Mouse (Mus musculus): ENCODE results near the gene Trim7. TPM values are rescaled to one million over a fixed set of nuclear protein-coding genes. Genes with fewer than 3 reads are reported as not detected.
A peak's percentile ranks its signal among the peaks of the same experiment; 100 is the strongest.
"Not testable (repeated sequence)": the region's sequence is repeated elsewhere in the genome, so short reads cannot be mapped to it uniquely, and the experiment has no call there.

Gene Trim7
- polyA plus RNA-seq (2012; rRNA removed), result 80.3 and 98.8 TPM in 2 replicates

DNA sequence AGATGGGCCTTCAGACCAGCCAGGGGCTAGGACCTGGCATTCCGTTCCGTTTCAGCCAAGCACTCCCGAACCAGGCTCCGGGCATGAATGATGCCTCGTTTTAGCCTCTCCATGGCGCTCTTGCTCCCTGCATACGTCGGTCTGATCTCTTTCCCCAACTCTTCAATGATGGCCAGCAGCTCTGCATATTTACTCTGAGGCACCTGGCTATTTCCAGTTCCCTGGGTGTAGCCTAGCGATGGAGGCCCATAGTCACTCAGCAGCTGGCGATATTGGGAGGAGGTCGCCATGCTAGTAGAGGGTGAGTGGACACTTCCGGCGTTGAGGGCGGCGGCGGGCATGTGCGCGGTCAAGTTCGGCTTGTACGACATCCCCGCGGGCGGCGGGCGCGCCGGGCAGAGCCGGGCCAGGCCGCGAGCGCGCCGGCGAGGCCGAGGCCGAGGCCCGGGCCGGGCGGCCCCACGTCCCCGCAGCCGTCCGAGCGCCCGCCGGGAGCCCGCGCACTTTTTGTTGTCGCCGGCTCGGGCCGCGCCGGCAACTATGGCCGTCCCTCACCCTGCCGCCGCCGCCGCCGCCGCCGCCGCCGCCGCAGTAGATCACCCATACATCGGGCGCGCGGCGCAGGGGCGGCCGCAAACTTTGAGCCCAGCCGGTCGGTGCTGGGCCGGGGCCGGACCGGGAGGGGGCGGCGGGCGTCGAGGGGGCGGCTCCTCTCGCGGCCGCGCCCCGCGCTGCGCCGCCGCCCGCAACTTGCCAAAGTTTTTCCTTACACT lies at the start of gene Trim7, which contains the start of gene Gm12184:
TSS of gene Trim7 (plus strand) at position 162 of the 773 bp plus-strand sequence.
TSS of gene Gm12184 (minus strand) at position 677 of the 773 bp plus-strand sequence.
- DNase-seq, result peak; percentile 51
- H3K27ac ChIP-seq (ENCODE audit: insufficient read depth, low read depth, low read length), result peak within 1 kb of the TSS; percentile 61; the same call in 1 of the 2 replicates
- not testable (repeated sequence) for H3K4me1 ChIP-seq (ENCODE audit: control insufficient read depth, insufficient read depth, low read length)

DNA sequence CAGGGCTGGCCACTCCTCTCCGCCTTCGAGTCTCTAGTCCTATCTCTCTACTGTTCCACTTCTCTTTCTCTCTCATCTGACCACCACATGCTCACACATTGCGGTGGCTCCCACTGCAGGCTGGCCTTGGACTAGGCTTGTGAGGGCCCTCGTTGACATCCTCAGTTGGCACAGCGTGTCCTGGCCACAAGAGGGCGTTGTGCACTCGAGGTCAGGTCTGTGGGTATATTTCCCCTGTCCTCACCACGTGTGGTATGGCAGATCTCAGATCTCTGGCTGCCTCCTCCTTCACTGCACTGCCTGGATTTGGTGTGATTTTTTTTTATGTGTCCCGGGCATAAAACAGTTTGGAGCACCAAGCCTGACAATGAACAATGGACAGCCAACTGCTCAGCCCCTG lies 49.3 kb upstream of the Trim7 start:
- H3K27ac ChIP-seq (ENCODE audit: insufficient read depth, low read depth, low read length), result no peak overlapping the region
- H3K4me3 ChIP-seq (ENCODE audit: insufficient read depth, low read depth, low read length), result no peak overlapping the region
- WGBS, result 53% methylated on average over 9 of the region's 9 CpGs
- no peaks in the 10 kb centered on the region for H3K27me3 ChIP-seq (replicated peaks; ENCODE audit: control insufficient read depth, insufficient read depth, low read length)
- H3K4me1 ChIP-seq (ENCODE audit: control insufficient read depth, insufficient read depth, low read length), result no peaks in the 10 kb centered on the region
- TF ChIP-seq CTCF (conservative IDR thresholded peaks at IDR 0.05; ENCODE audit: insufficient read depth, insufficient read length, low read depth, low read length), result peak; percentile 32; the same call in 1 of the 2 replicates
- no peak for TF ChIP-seq POLR2A (IDR thresholded peaks at IDR 0.05; ENCODE audit: low read depth, low read length)
- DNase-seq, result no peak
- no peaks in the 10 kb centered on the region for H3K36me3 ChIP-seq (ENCODE audit: control insufficient read depth, insufficient read depth, low read length)

More for the DNA sequence above, at the start of gene Trim7, which contains the start of gene Gm12184:
- WGBS, result 7% methylated on average over 59 of the region's 92 CpGs
- H3K36me3 ChIP-seq (ENCODE audit: control insufficient read depth, insufficient read depth, low read length); H3K27me3 ChIP-seq (replicated peaks; ENCODE audit: control insufficient read depth, insufficient read depth, low read length): not testable (repeated sequence)
- H3K4me3 ChIP-seq (ENCODE audit: insufficient read depth, low read depth, low read length), result peak within 1 kb of the TSS; percentile 53

DNA sequence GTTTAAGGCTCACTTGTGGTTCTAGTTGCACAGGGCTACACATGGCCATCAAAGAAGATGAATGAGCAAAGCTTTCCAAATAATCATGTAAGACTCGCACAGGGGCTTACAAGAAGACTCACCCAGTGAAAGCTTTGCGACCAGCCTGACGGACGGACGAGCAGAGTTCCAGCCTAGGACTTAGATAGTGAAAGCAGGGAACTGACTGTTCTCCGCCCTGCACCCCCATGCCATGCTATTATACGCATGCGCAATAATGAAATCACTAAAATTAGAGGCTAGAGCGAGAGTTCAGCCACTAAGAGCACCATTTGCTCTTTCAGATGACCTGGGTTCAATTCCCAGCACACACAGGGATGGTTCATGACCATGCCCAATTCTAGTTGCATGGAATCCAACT lies 48.6 kb upstream of the Trim7 start:
- H3K4me1 ChIP-seq (ENCODE audit: control insufficient read depth, insufficient read depth, low read length), result no peaks in the 10 kb centered on the region
- DNase-seq, result no peak
- no peaks in the 10 kb centered on the region for H3K36me3 ChIP-seq (ENCODE audit: control insufficient read depth, insufficient read depth, low read length)
- TF ChIP-seq POLR2A (IDR thresholded peaks at IDR 0.05; ENCODE audit: low read depth, low read length), result no peak
- no peak for TF ChIP-seq CTCF (conservative IDR thresholded peaks at IDR 0.05; ENCODE audit: insufficient read depth, insufficient read length, low read depth, low read length)
- 88% methylated on average over 9 of the region's 9 CpGs for whole genome bisulfite sequencing
- no peak overlapping the region for H3K4me3 ChIP-seq (ENCODE audit: insufficient read depth, low read depth, low read length)
- H3K27ac ChIP-seq (ENCODE audit: insufficient read depth, low read depth, low read length), result no peak overlapping the region
- no peaks in the 10 kb centered on the region for H3K27me3 ChIP-seq (replicated peaks; ENCODE audit: control insufficient read depth, insufficient read depth, low read length)

DNA sequence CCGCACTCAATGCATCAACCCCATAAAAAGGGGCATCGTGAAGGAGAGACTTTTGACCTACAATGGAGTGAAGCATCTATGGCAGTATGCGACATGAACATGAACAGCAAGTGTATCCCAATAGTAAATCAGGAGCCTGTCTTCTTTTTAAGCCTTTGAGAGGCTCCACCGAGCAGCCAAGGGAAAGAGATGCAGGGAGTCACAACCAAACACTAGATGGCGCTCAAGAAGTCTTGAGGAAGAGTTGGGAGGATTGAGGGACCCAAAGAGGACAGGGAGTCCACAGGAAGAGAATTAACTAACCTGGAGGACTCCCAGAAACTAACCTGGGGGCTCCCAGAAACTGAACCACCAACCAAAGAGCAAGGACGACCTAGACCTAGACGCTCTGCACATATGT lies 46.5 kb upstream of the Trim7 start:
- Histone ChIP-seq H3K27me3 (replicated peaks; ENCODE audit: control insufficient read depth, insufficient read depth, low read length) (no peaks in the 10 kb centered on the region), H3K36me3 (ENCODE audit: control insufficient read depth, insufficient read depth, low read length) (no peaks in the 10 kb centered on the region), H3K4me3 (ENCODE audit: insufficient read depth, low read depth, low read length) (no peak overlapping the region), H3K27ac (ENCODE audit: insufficient read depth, low read depth, low read length) (no peak overlapping the region), H3K4me1 (ENCODE audit: control insufficient read depth, insufficient read depth, low read length) (no peaks in the 10 kb centered on the region)
- TF ChIP-seq POLR2A (IDR thresholded peaks at IDR 0.05; ENCODE audit: low read depth, low read length), result no peak
- peak; percentile 59 for TF ChIP-seq CTCF (conservative IDR thresholded peaks at IDR 0.05; ENCODE audit: insufficient read depth, insufficient read length, low read depth, low read length)
- DNase-seq, result peak; percentile 40
- 45% methylated on average over 7 of the region's 7 CpGs for WGBS

DNA sequence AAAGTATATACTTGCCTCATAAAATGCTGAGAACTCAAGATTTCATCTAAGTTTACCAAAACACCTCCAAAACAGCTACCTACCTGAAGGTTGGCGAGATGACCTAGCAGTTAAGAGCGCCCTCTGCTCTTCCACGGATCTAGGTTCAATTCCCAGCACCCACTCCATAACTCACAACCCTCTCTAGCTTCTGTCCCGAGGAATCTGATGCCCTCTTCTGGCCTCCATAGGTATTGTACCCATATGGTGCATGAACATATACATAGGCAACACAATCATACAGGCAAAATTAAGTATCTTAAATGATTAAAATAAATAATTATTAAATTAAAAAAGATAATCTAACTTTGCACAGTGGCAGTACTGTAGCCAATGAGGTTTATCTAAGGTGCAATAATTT lies 43.7 kb upstream of the Trim7 start:
- 91% methylated on average over 4 of the region's 4 CpGs for WGBS
- TF ChIP-seq CTCF (conservative IDR thresholded peaks at IDR 0.05; ENCODE audit: insufficient read depth, insufficient read length, low read depth, low read length) (no peak), POLR2A (IDR thresholded peaks at IDR 0.05; ENCODE audit: low read depth, low read length) (no peak)
- H3K27ac ChIP-seq (ENCODE audit: insufficient read depth, low read depth, low read length), result no peak overlapping the region
- no peaks in the 10 kb centered on the region for H3K27me3 ChIP-seq (replicated peaks; ENCODE audit: control insufficient read depth, insufficient read depth, low read length)
- no peak overlapping the region for H3K4me3 ChIP-seq (ENCODE audit: insufficient read depth, low read depth, low read length)
- no peaks in the 10 kb centered on the region for H3K4me1 ChIP-seq (ENCODE audit: control insufficient read depth, insufficient read depth, low read length)
- no peak for DNase-seq
- H3K36me3 ChIP-seq (ENCODE audit: control insufficient read depth, insufficient read depth, low read length), result no peaks in the 10 kb centered on the region

DNA sequence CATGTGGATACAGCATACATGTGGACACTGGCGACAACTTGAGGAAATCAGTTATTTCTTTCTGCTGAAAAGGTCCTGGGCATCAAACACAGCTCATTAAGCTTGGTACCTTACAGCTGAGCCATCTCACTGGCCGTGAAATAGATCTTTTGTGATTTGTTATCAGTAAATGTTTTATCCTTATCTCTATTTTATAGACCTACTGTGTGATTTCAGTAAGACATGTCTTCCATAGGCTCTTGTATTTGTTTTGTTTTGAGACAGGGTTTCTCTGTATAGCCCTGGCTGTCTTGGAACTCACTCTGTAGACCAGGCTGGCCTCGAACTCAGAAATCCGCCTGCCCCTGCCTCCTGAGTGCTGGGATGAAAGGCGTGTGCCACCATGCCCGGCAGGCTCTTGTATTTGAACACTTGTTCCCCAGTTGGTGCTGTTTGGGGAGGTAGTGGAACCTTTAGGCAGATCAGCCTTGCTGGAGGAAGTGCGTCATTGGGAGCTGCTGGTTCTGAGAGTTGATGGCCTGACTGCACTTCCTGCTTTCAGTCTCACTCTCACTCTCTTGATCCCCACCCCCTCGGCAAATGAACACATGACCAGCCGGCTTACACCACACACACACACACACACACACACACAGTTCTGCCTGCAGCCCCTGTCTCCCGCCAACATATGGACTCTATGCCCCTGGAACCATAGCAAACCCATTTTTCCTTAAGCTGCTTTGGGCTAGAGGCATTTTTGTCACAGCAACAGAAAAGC lies 38.3 kb upstream of the Trim7 start:
- Histone ChIP-seq H3K36me3 (ENCODE audit: control insufficient read depth, insufficient read depth, low read length) (no peaks in the 10 kb centered on the region), H3K4me1 (ENCODE audit: control insufficient read depth, insufficient read depth, low read length) (peaks cover 2% of the 10 kb centered on the region; the same call in 1 of the 2 replicates), H3K4me3 (ENCODE audit: insufficient read depth, low read depth, low read length) (0 out of 2 replicates have a peak overlapping the region, but pooled peaks have one; percentile 15), H3K27me3 (replicated peaks; ENCODE audit: control insufficient read depth, insufficient read depth, low read length) (no peaks in the 10 kb centered on the region), H3K27ac (ENCODE audit: insufficient read depth, low read depth, low read length) (no peak overlapping the region)
- 53% methylated on average over 10 of the region's 10 CpGs for WGBS
- peak; percentile 49 for DNase-seq
- no peak for TF ChIP-seq CTCF (conservative IDR thresholded peaks at IDR 0.05; ENCODE audit: insufficient read depth, insufficient read length, low read depth, low read length)
- no peak for TF ChIP-seq POLR2A (IDR thresholded peaks at IDR 0.05; ENCODE audit: low read depth, low read length)
